Comparison of ENCODE assay signal across 8 mouse cellular contexts in the genomic region with DNA sequence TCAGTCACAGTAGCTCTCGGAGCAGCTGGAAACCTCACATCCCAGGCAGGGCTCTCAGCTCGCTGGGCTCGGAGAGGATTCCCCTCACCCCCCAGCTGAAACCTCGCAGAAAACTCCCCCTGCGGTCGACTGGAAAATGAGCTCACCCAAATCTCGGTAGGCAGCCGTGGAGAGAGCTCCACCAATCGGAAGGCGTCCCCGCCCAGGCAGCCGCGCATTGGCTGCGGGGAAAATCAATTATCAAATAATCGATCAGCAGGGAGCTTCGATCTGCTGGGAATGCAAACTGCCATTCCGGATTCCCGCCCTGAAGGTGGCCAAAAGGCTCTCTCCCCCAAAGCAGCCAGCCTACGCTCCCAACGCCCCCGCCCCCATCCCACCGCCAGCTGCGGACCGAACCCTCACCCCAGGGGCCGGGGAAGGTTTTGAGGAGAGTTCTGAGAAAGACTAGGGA. TPM values are rescaled to one million over a fixed set of nuclear protein-coding genes. Genes with fewer than 3 reads are reported as not detected.
DNase-seq lines count a peak whose midpoint lies in the region; ATAC-seq lines count a peak whose summit lies in the region.

No protein-coding gene starts in this region.

- intact Hi-C loops in gastrocnemius, postnatal 36 days (cut with DNase I) = loop anchor here (2.0 to 10.0 kb wide), 4 partner anchors 144 to 866 kb away; no protein-coding TSS in a partner anchor
- intact Hi-C loops in left cerebral cortex, postnatal 25 days (cut with DNase I) = loop anchor here (1.0 to 10.0 kb wide), 8 partner anchors 143 to 1746 kb away; a partner anchor contains a TSS

- under 1% methylated on average over 25 of the region's 25 CpGs for WGBS in intestine, embryonic 15.5 days

- H3K4me3 ChIP-seq in intestine, embryonic 15.5 days (replicated peaks) = peak overlapping the region; percentile 70

- H3K27me3 ChIP-seq in intestine, embryonic 15.5 days (replicated peaks) = no peaks in the 10 kb centered on the region

- H3K4me2 ChIP-seq in intestine, embryonic 15.5 days (replicated peaks) = peak overlapping the region; percentile 80

- ATAC-seq in intestine, embryonic 15.5 days = peak; percentile 84

- no peaks in the 10 kb centered on the region for H3K9me3 ChIP-seq in intestine, embryonic 15.5 days

- DNase-seq in adrenal gland, adult 18-20 months (ENCODE audit: low spot score in 2 of 2) = peak; percentile 88 to 96
- peak; percentile 98 for DNase-seq in embryo, embryonic 10.5 days (ENCODE audit: low spot score)
- peak; percentile 80 to 90 for DNase-seq in gastrocnemius, postnatal 36 days
- peak; percentile 92 for DNase-seq in left cerebral cortex, postnatal 25 days (ENCODE audit: low spot score in 2 of 2)
- DNase-seq in mesoderm, embryonic 11.5 days (ENCODE audit: low read depth, low spot score) = peak; percentile 97
- peak; percentile 84 to 85 for DNase-seq in right cerebral cortex, postnatal 36 days (ENCODE audit: low spot score in 2 of 2)
- DNase-seq in urinary bladder, postnatal 4 days (ENCODE audit: low spot score in 2 of 2) = peak; percentile 92 to 94

- no peaks in the 10 kb centered on the region for H3K36me3 ChIP-seq in intestine, embryonic 15.5 days

- H3K4me1 ChIP-seq in intestine, embryonic 15.5 days (replicated peaks) = peaks cover 10% of the 10 kb centered on the region

- peak overlapping the region; percentile 93 for H3K9ac ChIP-seq in intestine, embryonic 15.5 days

- peak overlapping the region; percentile 99 for H3K27ac ChIP-seq in intestine, embryonic 15.5 days

RNA-seq across cellular contexts. Expression of a gene that starts 1.6 kb away (rescaled TPM):
- 10 to 100 TPM; 31.2 to 49.4 TPM for total RNA-seq in adrenal gland, adult 18-20 months (2021)
- 1 to 10 TPM; 2.8 to 4.0 TPM for total RNA-seq in gastrocnemius, postnatal 36 days (2021)
- 106 and 112 TPM in 2 replicates for polyA plus RNA-seq in intestine, embryonic 15.5 days (2015; fragmentation: Nextera tagmentation; extraction: Ambion mirVana)
- 1 to 10 TPM; 5.0 to 5.8 TPM for total RNA-seq in left cerebral cortex, postnatal 25 days (2021)

Comparison
In these comparisons a context has a peak if more than half of its experiments do, and no peak if none do; other contexts are left out.
1. Peak in every context shown above with its lines: DNase-seq, ATAC-seq, H3K4me3 ChIP-seq and H3K27ac ChIP-seq.
2. RNA of a gene that starts 1.6 kb away (total RNA-seq): 31.2 to 49.4 TPM in adrenal gland, adult 18-20 months; 5.0 to 5.8 TPM in left cerebral cortex, postnatal 25 days and 2.8 to 4.0 TPM in gastrocnemius, postnatal 36 days; every median in the first group is over 4 times any median in the second.